Mouse (Mus musculus): Measurements from ENCODE around the gene Hes2.

Hes2 gene

DNA sequence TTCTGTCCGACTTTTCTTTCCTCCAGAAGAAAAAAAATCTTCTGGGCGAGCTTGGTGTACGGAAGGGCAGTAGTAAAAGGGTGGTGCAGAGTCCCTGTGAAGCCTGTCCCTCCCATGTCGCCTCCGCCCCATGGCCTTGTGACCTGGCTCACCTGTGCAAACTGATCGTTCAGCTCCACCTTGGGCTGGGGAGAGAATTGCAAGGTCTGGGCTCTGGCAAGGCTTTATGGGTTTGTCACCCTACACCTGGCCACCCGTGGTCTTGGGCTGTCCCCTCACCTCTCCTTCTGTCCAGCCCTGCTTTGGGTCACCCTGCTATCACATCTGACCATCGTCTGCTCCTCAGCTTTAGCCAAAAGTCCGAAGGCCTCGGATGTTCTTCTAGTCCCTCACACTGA lies 25.9 kb upstream of the Hes2 start:
- DNase-seq, result no peak

DNA sequence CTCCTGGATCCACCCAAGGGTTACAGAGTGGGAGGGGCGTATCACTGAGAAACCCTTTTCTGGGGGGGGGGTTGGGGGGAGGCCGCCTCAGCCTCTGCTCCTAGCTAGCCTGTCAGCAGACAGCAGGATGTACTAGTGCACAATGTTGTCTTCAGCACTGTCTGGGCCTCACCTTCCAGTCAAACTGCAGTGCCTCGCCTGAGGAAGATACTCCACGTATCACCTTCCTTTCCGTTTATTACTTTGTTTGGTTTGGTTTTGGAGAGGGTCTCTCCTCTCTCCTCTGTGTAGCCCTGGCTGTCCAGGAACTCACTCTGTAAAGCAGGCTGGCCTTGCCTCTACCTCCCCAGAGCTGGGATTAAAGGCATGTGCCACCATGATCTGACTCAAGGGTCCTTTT lies 25.5 kb upstream of the Hes2 start:
- DNase-seq, result no peak

DNA sequence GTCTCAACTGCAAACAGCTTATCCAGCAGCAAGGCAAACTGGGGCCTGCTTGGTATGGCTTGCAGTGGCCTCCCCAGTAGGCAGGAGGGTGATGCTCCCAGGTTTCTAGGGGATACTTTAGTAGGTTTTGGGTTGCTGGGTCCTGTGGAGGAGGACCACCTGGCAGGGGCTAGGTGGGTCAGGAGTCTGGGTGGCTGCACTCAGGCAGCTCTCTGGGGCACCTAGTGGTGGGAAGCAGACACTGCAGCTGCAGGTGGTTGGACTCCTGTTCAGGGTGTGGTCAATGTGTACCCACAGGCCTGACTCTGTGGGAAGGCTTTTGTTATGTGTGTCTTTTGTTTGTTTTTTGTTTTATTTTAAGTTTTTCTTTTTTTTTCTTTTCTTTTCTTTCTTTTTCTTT lies 24.2 kb upstream of the Hes2 start:
- no peak for DNase-seq

DNA sequence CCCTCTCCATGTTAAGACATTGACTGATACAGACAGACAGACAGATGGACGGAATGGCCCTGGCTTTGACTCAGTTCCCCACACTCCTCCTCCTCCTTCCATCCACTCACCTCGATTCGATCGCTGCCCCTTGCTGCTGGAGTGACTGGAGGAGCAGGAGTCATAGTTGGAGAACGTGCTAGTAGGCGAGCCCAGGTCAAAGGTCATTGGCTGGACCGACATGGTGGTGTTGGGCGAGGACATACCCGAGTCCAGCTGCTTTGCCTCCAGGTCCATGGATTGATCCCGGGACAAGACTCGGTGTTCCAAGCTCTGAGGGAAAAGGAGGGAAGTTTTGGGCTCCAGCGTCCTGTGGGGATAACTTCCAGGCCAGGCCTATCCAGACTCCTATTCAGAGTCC lies 23.3 kb upstream of the Hes2 start:
- DNase-seq, result no peak

DNA sequence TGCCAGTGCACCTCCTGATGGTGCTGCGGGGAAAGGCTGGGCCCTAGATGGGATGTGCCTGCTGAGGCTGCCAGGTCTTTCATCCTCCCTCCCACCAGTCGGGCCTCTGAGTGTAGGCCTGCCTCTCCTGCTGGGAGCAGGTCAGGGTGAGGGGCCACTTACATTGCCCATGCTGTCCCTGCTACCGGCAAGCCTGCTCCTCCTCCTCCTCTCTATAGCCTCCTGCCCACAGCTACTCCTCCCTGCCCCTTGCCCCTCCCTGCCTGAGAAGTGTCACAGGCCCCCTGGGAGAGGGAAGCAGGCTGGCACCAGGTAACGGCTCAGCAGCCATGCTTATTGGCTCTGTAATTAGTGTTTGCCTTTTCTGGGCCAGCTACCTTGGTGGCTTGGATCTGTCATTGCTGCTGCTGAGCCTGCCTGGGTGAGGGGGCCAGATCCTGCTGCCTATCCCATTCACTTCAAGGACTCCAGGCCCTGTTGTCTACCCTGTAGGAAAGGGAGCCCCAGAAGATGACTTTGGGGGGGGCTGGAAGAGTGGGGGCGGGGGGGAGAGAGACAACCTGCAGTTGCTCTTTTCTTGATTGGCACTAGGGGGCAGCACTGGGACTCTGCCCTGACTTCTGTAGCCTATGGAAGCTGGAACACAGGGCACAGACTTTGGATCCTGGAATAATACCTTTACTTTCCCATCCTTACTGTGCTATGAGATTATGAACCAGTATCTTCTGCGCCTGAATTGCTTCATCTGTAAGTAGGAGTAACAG lies 22.4 kb upstream of the Hes2 start:
- DNase-seq, result no peak

- DNase-seq, result no peak
These were observed 21.8 kb upstream of the Hes2 start for GRCm38 (mm10) chr4:152136876-152137250.

GRCm38 (mm10) chr4:152138497-152139260 lies 20.0 kb upstream of the Hes2 start:
- DNase-seq, result peak; percentile 80

GRCm38 (mm10) chr4:152140441-152140840 lies 18.2 kb upstream of the Hes2 start:
- no peak for DNase-seq

DNA sequence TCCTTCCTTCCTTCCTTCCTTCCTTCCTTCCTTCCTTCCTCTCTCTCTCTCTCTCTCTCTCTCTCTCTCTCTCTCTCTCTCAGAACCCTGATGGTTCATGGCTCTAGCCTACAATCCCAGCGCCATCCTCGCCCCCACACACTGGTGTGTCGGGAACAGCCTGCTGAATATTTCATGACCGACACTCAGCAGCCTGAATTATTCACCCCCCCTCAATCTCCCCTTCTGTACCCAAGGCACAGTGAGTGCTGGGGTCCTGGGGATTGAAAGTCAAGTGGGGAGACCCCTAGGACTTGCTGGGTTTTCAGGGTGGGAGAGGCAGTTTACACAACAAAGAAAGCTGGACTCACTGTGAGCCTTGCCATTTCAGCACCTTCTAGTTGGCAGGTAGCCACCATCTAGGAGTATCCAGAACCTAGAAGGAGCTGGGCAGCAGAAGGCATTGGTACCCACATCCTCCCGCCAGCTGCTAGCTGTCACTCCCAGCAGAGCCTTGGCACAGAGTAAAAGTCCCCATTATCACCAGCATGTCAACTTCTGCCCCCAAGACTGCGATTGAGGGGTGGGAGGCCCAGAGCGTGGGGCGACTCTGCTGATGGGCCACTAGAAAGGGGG lies 17.0 kb upstream of the Hes2 start:
- DNase-seq, result no peak

DNA sequence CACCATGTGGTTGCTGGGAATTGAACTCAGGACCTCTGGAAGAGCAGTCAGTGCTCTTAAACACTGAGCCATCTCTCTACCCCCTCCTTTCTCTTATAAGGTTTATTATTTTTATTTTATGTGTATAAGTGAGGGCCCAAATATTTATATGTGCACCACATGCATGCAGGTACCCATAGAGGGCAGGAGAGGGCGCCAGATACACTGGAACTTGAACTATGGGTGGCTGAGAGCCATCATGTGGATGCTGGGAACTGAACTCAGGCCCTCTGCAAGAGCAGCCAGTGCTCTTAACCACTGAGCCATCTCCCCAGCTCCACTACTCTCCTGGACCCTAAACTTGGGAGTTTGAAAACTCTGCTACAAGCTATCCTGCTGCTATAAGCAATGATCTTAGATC lies 15.0 kb upstream of the Hes2 start:
- DNase-seq, result no peak

DNA sequence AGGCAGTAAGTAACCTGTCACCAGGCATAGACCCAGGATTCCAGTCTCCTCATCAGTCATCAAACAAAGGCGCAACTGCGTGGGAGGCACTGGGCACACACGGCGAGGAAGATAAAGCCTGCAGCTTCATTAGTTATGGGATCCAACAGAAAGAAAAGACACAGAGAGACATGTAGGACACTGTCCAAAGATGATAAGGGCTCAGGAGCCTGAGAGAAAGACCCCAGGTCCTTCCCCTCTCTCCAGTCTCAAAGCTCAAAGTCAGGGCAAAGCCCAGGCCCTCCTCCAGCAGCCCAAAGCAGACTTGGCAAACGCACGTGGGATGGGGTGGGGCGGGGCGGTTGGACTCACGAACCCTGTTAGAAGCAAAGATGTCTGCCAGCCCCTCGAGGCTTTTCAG lies 13.2 kb upstream of the Hes2 start:
- DNase-seq, result no peak

DNA sequence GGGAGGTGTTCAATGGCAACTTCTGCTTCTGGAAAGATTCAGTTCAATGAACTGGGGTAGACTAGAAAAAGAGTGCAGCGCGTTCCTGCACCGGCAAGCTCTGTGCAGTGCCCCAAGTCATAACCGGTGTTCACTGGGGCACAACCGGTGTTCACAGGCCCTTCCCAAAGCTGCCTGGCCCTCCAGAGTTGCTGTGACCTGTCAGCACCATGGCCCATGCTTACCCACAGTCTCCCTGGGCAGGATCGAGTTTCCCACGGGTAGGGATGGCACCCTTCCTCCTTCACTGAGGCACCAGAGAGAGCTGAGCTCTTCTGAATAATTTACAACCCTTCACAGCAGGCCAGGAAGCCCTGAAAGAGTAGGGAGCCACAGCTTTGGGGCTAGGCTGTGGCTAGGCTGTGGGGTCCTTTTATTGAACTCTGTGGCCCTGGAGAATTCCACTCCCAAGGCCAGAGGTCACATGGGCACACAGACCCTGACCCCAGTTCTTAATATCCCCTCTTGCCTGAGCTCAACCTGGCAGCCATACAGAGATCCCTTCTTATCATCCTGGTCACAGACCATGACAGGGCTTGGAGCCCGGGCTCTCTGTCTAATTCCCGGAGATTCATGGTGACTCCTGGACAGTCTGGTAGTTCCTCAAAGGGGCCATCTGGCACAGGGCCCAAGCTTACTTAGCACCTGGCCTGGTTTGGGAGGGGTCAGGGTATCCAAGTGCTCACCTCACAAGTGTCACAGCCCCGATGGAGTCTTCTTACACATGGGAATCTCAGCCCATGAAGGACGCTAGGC lies 12.4 kb upstream of the Hes2 start:
- no peak for DNase-seq

DNA sequence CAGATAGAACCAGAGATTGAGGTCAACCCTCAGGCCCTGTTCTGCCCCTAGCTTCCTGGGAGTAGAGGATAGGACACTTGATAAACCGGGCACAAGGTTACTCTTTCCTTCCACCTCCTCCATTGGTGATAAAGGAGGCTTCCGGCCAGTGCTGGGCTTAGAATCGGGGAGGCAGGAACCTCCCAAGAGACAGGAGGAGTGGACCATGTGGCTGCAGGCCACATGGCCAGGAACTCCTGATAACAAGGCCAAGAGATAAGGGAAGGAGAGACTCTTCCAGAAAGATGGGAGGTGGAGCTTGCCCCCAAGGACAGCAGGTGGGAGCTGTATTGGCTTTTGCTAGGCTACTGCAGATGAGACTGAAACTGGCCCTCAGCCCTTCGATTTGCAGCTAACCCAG lies 8.1 kb upstream of the Hes2 start:
- no peak for DNase-seq

DNA sequence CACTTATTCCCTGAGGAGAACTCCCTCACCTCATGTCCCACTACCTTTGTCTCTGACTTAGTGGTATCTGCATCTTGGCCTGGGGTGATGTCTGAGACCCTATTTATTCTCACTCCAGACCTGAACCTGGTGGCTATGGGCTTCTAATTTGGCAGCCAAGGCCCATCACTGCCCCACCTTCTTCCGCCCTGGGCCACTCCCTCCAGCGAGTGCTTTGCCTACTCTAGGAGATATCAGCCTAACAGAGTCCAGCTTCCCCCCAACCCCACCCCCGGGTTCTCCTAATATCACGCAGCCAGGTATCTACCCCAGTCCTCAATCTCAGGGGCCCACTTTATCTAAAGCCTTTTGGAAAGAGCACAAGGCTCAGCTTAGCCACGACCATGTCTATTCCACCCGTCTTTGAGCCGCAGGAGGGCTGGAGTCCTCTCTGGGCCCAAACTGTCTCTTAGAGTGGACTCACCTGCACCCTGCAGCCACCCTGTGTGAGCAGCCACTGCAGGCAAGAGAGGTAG lies 7.2 kb upstream of the Hes2 start:
- DNase-seq, result no peak

GRCm38 (mm10) chr4:152151966-152152544 lies 6.6 kb upstream of the Hes2 start, which contains the start of gene Espn:
Gene Espn (minus strand): TSS chr4:152152371.
- DNase-seq, result no peak

DNA sequence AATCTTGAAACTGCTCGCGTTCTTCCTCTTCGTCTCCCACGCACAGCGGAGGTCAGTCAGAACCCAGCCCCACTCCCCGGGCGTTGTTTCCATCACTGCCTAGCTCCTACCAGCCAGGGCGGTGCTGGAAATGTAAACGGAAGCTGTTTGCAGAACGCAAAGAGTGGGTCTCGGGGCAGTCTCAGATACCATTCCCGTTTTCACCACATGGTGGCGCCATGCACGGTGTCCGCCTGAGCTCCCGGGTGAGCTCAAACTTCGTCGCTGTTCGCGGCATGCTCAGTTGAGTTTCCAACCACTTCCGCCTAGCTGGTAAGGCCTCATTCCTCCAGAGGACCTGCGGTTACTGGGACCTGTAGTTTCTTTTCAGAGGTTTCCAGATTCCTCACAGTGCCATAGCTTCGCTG lies 4.9 kb upstream of the Hes2 start:
- peak; percentile 55 for DNase-seq

GRCm38 (mm10) chr4:152155019-152155418 lies 3.6 kb upstream of the Hes2 start:
- no peak for DNase-seq

- DNase-seq, result peak; percentile 61
These were observed 685 bp upstream of the Hes2 start for GRCm38 (mm10) chr4:152157779-152158584.

DNA sequence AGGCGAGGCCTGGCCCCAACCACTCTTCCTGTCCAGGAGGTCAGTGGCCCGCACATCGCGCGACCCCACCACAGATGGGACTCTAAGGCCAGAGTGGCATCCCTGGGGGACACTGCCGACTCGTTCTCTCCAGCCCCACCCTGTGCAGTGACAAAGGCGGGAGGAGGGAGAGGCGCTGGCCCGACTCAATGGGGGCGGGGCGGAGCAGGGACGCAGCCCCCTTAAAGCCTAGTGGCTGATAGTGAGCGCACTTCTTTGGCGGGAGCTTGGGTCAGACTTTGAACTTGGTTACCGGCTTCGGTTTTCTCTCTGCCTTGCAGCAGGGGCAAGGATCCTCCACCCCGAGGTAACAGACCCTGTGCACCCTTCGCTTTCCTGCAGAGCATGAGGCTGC lies 615 bp downstream of the Hes2 start:
- no peak for DNase-seq

DNA sequence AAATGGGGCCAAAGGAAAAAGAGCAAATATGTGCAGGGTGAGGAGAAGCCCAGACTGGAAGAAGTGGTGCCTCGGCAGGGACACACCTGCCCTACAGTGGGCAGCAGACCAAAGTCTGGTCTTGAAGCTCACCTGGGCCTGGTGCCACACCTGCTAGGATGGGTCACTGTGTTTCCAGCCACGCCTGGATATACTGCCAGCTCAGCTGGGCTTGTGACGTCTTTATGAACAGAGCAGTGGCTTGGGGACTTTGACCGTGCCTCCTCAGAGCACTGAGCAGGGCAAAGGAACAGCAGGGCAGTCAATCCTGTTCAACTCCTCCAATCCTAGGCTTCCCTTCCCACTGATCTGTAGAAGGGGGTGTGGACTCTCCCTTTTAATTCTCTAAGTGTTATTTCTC lies 2.1 kb downstream of the Hes2 start:
- DNase-seq, result no peak

DNA sequence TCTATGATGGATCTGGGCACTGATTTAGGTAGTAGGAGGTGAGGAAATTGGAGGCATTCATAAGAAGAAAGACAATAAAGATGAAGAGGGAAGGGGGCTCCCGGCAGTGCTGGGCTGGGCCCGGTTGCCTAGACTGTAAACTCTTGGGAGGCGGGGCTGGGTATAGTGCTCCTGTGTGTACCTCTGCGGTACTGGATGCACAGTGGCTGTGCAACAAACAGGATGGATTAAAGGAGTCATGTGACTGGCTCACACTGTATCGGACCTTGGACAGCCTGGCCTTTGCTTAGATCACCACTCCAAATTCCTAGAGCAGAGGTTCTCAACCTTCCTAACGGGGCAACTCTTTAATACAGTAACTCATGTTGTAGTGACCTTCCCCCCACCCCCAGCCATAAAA lies 2.9 kb downstream of the Hes2 start:
- DNase-seq, result no peak

DNA sequence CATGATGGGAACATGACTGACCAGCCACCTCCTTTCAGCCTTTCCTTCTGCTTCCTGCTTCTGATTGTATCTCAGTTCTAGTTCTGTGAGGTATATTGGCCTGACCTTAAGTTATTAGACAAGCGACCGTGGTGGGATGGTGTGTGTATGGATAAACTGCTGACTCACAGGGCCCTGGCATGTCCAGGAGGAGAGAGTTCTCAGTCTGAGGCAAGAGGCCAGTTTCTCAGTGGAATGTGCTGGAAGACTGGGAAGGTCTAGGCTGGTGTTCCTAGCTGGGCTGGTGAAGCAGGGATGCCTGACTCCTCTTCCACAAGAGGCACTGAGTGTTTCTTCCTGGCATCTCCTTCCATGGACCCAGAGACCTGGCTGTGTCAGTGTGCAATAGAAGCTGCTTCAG lies 4.1 kb downstream of the Hes2 start:
- no peak for DNase-seq
